Mouse (Mus musculus) granulocyte monocyte progenitor cell, adult 5-6 weeks (primary cell): ENCODE data around the gene Tubgcp4. TPM values are rescaled to one million over a fixed set of nuclear protein-coding genes. Genes with fewer than 3 reads are reported as not detected.
"Not testable (repeated sequence)": the region's sequence is repeated elsewhere in the genome, so short reads cannot be mapped to it uniquely, and the experiment has no call there.

Experiments
- ATAC-seq: replicated peaks from 2 replicates; pipeline ENCODE4 v1.8.0; 2016; ENCODE audit warnings: mild to moderate bottlenecking, moderate TSS enrichment, inconsistent platforms; ENCODE audit not compliant: poor library complexity, severe bottlenecking
- total RNA-seq, 2 experiments: library from RNA; stranded (forward) in 1 of 2; stranded (reverse) in 1 of 2; fragments of 200-712, 200-1000 nt in 1 of 2; fragments of >200 nt in 1 of 2; fragmentation: Nextera tagmentation in 1 of 2; gene quantifications; 2 replicates each; pipeline ENCODE4 v1.2.3; 2014 to 2017

The Tubgcp4 gene
- total RNA-seq (2014; fragmentation: Nextera tagmentation) (48.4 and 60.8 TPM in 2 replicates), total RNA-seq (2017) (27.0 and 36.1 TPM in 2 replicates)

DNA sequence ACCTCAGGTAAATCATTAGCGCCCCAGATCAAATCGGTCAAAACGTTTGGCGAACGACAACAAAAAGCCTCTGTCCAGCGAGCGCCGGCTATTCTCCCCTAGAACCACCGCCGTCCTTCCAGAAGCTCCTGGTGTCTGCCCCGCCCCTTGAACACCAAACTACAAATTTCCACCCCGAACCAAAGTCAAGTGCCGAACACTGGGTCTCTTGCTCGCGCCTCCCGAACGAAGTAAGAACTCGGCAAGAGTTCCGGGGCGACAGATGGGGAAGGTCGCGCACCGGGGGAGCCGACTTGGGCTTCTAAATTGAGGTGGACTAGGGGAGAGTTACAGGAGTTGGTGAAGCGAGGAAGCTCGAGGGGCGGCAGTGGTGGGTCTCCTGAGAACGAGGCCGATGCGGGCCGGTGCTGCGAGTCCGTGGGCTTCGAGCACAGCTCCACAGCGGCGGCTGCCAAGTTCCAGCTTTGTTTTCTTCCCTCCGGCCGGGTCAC is at the start of gene Tubgcp4:
Tubgcp4 (plus strand) TSS at position 174 of the 491 bp plus-strand sequence.
- peak; percentile 27 for ATAC-seq

DNA sequence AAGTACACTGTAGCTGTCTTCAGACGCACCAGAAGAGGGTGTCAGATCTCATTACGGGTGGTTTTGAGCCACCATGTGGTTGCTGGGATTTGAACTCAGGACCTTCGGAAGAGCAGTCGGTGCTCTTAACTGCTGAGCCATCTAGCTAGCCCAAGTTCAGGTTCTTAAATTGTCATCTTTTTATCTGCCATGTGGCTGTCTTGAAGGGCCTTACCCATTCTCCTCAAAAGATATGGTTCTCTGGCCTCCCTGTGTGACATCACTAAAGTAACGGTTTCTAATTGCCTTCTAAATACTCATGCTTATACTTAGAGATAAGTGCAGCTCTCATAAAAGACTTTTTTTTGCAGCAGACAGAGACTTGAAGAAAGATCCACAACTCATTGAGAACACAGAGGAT is 44.2 kb upstream of the Tubgcp4 start:
- not testable (repeated sequence) for ATAC-seq

DNA sequence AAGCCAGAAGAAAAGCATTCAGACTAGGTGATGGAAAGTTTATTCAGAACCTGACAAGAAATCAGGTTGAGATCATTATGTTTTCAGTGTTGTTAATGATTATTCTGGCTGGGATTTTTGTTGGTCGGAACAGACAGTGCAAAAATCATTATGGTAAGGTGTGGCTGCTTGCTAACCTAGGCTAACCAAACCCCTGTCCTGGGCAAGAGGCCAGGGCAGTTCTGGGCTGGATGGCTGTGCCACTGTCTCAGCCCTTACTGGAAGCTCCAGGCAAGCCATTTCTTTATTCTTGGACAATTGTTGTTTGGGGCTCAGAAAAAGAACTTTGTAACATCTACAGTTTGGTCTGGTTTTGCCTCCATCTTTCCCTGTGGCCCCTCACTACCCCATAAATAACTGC is 42.9 kb upstream of the Tubgcp4 start:
- ATAC-seq, result no peak

DNA sequence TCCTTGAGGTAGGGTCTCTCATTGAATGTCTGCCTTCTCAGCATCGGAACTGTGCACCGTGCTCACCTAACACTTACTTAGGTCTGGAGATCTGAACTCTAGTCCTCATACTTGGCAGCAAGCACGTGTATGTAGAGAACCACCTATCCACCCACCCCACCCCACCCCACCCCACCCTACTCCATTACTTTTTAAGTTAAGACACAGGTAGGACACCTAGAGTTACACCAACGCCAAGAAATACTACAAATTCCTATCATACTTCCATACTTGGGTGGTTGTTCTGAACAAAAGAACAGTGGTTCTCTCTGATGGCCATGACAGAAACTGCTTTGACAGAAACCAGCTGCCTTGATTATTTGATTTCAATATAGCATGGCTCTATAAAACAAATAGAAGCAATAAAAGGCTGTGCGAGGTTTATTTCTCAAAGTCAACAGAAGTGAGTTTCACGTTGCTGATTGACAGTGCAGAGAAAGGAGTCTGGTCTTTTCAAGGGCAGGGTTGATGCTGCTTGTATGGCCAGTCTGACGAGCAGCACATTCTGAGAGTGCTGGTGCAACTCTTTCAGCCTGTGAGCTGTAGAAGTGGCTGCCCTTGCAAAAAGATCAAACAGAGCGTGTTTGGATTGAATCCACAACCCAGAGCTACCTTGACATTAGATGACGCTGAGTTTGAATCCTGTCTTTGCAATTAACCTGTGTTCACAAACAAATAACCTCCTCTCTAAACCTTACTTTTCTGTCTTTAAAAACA is 41.4 kb upstream of the Tubgcp4 start:
- no peak for ATAC-seq

DNA sequence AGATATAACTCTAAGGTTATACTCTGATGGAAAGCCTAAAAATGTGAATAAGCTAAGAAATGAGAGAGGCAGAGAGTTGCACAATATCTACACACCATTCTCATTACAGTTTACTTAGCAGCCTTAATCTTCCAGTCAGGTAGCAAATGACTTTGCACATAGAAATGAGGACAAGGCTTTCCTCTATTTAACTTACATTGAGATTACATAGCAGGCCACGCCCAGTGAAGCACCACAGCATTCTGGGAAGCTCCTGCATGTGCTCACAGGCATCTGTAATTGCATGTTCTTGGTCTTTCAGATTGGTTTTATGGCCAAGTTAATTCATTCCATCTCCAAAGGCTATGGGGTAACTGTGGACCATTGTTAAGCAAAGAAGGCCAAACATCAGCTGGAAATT is 37.6 kb upstream of the Tubgcp4 start:
- no peak for ATAC-seq

DNA sequence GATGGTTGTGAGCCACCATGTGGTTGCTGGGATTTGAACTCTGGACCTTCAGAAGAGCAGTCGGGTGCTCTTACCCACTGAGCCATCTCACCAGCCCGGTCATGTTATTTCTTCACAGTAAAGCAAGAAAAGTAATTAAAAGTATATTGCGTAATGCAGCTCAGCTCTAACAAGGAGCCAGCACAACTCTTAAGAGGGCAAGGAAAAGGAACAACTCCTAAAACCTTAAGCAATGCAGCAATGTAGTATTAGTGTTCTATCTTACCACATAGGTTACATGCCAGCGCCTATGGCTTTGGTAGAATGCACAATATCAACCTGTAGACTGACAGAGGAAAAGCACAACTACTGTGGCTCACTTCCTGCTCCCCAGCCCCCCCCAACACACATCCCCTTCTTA is 33.1 kb upstream of the Tubgcp4 start:
- peak; percentile 55 for ATAC-seq

DNA sequence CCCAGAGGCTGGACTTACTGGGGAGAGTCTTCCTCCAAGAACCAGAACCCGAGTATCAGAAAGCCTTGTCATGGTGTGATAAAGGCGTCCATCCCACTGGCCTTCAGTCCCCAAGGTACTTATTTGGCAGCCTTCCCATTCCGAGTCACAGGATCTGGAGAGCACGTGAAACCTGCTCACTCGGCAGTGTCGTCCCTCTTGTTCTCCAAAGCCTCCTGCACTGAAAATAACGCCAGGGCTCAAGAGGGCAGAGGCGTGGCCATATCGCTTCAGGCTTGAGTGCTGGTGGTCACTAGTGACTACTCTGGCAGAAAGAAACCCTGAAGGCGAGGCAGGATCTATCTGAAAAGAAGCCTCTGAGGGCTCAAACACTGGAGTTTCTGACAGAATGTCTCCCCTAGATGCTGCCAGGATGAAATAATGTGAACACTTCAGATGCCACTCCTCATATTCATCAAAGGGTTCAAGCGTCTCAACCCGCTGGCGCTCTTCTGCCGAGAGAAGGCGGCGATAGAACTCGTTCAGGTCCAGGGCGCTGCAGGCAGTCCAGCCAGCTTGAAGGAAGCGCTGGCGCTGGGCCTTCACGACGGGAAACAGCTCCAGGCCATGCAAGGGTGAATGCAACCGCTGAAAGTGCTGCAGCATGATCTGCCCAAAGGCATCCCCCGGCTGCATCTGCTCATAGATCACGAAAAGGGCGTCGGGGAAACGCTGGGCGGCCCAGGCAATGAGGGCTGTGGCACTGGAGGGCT is 31.0 kb upstream of the Tubgcp4 start:
- ATAC-seq, result no peak

DNA sequence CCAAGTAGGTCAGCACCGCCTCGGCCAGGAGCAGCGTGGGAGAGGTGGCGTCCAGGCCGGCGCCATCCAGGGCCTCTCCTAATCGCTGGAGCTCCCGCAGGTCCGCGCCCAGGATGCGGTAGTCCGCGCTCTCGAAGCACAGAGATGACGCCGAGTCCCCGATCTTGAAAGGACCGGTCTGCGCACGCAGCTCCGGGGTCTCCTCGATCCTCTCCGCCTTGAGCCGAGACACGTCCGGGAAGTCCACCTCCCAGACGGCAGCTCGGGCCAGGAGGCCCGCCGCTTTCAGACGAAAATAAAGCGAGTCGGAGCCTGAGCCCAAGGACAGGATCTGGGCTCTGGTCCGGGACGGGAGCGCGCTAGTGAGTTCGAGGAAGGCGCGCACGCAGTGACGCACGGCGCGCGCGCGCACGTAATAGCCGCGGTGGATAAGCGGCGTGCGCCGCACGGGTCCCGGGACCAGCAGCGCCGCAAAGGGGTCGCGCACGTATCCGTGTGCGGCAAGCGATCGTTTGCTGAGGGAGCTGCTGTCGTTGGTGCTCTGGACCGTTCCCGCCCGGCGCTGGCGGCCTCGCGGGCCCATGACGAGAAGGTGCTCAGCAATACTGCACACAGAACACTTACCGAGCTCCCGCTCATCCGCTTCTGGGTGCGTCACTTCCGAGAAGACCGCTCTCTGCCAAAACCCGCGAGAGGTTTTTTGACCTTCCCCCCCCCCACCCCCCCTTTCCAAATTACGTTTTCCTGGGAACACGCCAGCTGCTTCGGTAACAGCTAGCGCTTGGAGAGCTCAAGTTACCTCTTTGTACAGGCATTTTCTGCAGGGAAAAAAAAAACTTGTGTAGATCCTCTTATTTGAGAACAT is 30.2 kb upstream of the Tubgcp4 start, which contains the start of the genes Adal and Lcmt2:
Adal (plus strand) TSS at position 411 of the 865 bp plus-strand sequence.
Lcmt2 (minus strand) TSS at position 636 of the 865 bp plus-strand sequence.
- ATAC-seq, result peak; percentile 78

DNA sequence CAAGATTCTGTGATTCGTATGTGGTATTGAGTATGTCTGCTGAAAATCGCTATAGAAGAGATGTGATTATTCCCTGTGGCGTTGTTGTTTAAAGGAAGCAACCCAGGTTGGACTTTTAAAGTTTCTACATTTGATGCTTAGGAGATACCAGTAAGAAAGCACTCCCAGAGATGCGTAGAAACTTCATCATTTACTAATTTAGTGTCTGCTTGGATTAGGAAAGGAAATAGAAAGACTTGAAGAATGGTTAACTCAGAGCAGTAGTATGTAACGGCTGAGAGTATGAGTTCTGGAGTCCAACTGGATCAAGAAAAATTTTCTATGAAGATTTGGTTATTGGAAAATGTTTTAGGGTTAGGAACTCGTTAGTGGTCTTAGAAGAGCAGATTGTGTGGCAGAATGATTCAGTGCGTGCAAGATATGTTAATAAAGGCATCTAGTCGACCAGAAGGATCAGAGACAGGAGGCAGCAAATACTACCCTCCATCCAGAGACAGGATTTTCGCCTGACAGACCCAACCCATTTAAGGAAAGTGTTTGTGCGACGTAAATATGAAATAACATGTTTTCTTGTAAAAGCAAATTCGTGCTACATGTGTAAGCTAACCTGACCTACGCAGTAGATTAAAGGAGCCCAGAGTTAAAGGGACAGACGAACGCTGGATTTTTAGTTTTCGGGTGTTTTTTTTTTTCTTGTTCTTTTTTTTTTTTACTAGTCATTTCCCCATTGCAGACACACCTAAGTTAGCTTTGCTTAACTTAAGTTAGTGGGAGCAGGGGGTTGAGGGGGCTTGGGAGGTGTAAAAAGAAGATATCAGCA is 29.0 kb upstream of the Tubgcp4 start:
- ATAC-seq, result no peak

DNA sequence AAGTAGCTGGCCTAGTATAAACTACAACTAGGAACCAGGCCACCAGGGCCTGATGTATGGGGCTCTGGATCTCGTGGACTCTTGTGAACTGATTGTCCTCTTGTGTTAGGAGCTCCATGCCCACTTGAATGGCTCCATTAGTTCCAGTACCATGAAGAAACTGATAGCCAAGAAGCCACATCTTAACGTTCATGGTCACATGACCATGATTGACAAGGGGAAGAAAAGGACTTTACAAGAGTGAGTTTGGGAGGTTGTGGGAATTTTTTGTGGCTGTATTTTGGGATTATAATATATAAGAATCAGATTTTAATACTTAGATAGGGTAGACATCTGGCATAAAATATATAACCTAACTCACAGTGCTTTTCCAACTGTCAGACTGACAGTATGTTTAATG is 28.0 kb upstream of the Tubgcp4 start:
- no peak for ATAC-seq

DNA sequence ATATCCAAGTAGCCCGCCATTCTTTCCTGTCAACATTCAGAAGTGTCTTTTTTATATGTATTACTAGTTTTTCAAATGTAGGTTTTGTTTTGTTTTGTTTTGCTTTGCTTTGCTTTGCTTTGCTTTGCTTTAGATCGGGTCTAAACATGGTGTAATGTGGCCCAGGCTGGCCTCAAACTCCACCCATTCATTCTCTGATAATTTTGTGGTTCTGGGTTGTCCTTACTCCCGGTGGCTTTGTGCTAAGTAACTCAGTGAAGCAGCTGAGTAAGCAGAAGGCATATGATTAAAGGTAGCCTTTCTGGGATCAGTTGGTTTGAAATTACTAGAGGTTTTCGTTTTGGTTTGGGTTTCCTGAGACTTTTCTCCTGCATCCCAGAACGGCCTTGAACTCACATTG is 20.8 kb upstream of the Tubgcp4 start:
- no peak for ATAC-seq

DNA sequence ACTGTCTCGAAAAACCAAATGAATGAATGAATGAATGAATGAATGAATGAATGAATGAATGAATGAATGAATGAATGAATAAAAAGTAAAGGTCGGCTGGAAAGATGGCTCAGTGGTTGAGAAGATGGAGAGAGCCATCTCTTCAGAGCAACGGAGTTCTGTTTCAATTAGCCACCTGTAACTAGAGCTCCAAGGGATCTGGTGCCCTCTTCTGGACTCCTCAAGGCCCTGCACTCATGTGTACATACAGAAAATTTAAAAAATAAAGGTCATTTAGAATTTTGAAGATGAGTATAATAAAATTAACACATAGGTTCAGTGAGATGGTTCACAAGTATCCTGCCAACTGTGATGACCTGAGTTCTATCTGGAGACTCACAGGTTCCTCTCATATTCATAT is 17.4 kb upstream of the Tubgcp4 start:
- ATAC-seq, result no peak

DNA sequence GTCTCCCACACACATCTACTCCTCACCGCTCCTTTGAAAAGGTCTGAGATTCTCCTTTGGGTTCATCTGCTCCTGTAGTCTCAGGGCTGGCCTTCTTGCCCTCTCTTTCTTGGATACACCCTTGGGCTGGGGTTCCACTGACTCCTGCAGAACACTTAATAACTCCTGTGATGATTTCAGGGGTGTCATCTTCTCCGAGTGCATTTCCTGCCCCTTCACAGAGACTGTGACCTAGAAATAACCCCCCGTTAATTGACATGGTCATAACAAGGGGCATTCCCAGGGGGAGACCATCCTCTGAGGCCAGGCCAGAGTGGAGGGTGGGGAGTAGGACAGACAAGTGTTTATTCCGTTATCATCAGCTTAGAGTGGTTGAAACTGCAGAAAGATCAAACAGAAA is 1.3 kb upstream of the Tubgcp4 start:
- no peak for ATAC-seq

DNA sequence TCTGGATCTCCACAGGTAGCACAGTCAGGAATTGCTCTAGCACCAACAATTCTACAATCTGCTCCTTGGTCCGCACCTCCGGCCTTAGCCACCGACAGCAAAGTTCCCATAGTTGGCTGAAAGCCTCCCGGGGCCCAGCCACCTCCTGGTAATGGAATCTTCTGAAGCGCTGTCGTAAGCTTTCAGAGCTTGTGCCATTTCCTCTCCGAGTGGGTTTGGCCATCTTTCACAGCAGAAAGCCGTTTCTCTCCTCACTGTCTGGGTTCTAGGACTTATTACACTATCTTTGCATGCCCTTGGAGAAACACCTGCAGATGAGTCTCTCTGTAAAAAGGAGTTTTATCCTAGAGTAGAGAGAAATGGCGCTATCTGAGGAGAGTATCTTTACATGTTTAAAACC is 552 bp upstream of the Tubgcp4 start:
- ATAC-seq, result peak; percentile 66

DNA sequence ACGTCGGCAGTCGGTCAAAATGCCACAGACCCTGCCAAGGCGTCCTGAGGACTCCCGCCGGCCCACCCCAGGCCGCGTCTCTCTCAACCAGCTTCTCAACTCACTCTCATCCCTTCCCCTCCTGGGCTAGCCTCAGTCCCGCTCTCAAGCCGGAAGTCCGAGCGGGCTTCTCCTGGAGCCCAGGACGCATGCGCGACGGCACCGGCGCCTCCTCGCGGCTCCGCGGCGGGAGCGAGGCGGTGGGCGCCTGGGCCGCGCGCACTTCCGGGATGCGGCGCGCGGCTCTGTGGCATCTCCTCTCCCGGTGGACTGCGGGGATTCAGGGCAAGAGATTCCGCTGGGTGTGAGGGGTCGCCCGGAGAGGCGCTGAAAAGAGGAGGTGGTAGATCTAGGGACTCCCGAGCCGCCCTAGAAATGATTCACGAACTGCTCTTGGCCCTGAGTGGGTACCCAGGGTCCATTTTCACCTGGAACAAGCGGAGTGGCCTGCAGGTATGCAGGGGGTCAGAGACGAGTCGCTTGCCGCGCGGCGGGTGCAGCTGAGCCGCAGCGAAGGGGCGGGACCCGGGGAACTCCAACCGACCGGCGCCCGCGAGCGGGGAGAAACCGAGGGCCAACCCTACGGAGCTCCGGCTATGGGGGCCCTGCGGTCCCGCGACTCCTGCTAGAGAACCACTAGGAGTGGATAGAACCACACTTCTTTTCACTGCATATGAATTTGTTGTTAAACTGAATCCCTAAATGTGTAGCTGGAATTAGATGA is 707 bp downstream of the Tubgcp4 start, which contains the start of gene Zscan29:
Zscan29 (minus strand) TSS at position 146 of the 763 bp plus-strand sequence.
- ATAC-seq, result peak; percentile 81

DNA sequence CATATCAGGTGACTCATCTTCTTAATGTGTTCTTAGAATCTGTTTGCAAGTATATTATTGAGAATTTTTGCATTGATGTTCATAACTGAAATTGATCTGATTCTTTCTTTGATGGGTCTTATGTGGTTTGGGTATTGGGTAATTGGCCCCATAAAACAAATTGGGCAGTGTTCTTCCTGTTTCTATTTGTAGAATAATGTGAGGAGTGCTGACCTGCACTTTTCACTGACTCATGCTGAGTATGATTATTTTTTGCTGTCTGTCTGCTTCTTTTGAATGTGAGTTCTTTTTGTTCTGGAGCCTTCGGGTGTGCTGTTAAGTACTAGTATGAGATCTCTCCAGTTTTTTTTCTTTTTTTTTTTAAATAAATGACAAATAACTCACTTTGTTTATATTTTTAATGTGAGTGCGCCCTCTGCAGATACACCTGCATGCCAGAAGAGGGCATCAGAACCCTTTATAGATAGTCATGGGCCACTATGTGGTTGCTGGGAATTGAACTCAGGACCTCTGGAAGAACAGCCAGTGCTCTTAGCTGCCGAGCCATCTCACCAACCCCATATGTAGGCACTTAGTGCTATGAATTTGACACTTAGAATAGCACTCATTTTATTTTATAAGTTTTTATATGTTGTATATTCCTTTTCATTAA is 8.5 kb downstream of the Tubgcp4 start:
- ATAC-seq, result no peak

DNA sequence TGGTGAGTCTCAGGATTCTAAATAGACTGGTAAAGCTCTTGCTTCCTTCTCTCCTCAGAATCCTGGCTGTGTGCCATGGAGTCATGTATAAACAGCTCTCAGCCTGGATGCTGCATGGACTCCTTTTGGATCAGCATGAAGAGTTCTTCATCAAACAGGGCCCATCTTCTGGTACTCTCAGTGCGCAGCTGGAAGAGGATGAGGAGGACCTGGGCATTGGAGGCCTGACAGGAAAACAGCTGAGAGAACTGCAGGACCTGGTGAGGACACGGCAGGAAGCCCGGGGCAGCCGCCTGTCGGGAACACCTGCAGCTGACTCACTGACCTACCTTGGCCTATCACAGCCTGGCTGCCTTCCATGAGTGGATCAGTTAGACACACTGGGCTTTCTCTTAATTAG is 13.0 kb downstream of the Tubgcp4 start:
- ATAC-seq, result no peak

DNA sequence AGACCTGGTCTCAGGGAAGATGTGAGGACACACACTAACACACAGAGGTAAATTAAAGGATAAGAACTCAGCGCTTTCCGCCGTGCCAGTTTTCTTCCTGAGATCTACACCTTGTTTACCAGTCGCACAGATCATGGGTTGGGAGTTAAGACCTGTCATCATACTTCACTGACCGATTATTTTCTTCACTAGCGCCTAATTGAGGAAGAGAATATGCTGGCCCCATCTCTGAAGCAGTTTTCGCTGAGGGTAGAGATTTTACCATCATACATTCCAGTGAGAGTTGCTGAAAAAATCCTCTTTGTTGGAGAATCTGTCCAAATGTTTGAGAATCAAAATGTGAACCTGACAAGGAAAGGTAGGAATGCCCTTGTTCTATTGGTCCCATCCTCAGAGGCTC is 13.7 kb downstream of the Tubgcp4 start:
- no peak for ATAC-seq
